Mouse (Mus musculus) liver, adult 2 months (tissue): ENCODE measurements at regions not wholly inside any gene's neighbourhood (a gene's known extent, or its start where the extent isn't known, plus 50 kb on each side); places are given as distances from the start of the nearest gene placed in this dataset.

Source experiments
- CTCF ChIP-seq: fragments of 200-500 bp; IDR thresholded peaks from 2 replicates; pipeline ENCODE4 v1.5.1; 2011; ENCODE audit warnings: low read depth, low read length, control low read depth
- POLR2A ChIP-seq: fragments of 200-500 bp; IDR thresholded peaks from 2 replicates; pipeline ENCODE4 v1.6.1; 2011; ENCODE audit warnings: low read length, control low read depth; ENCODE audit not compliant: insufficient read depth; ENCODE audit errors: extremely low read depth

DNA sequence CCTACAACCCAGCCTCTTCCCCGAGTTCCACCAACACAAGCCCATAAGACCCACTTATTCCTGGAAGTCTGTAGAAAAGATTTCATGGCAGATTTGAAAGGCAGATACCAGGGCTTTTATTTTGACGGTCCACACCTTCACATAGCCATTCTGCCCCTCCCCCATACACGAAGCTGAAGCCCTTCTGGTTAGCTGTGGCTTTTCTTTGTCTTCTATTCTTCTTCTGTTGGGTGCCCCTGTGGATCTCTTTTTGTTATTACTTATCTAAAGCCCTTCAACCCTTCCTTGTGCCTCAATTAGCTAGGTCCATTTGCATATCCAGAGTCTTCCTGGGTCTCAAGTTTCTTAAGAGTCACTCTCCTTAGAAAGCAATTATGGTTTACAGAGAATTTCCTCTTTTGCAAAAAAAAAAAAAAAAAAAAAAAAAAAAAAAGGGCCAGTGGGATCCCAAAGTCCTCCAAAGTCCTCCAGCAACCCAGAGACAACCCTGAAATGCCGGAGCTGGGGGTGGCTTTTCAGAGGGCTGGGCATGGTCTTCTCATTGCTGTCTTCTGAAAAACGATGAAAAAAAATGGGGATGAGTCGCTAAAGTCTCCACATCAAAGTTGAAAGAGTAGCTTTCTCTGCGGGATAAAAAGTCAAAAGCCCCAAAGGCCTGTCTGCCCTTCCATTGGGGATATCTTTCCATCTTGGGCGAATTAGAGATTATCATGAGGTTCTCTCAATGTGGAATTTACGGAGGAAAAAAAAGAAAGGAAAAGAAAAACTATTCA lies 199.0 kb downstream of the Pten start:
- TF ChIP-seq CTCF (no peak), POLR2A (no peak)
